Mouse (Mus musculus): ENCODE measurements around the gene Gm3252. TPM values are rescaled to one million over a fixed set of nuclear protein-coding genes. Genes with fewer than 3 reads are reported as not detected.
"Not testable (repeated sequence)": the region's sequence is repeated elsewhere in the genome, so short reads cannot be mapped to it uniquely, and the experiment has no call there.

Gene Gm3252
- polyA plus RNA-seq (2015; fragmentation: Nextera tagmentation; extraction: Ambion mirVana) = 3.3 and 3.4 TPM in 2 replicates

- Histone ChIP-seq H3K4me2 (peak within 1 kb of the TSS; percentile 47), H3K4me3 (peak within 1 kb of the TSS; percentile 34), H3K27ac (0 out of 2 replicates have a peak within 1 kb of the TSS, but pooled peaks have one; percentile 25), H3K9ac (0 out of 2 replicates have a peak within 1 kb of the TSS, but pooled peaks have one; percentile 29)
- not testable (repeated sequence) for H3K36me3 ChIP-seq (replicated peaks); ATAC-seq (replicated peaks); H3K9me3 ChIP-seq; H3K4me1 ChIP-seq; H3K27me3 ChIP-seq (replicated peaks)
- WGBS = under 1% methylated on average over 21 of the region's 47 CpGs
Observed at GRCm38 (mm10) chr14:4726038-4726880, at the start of gene Gm3252. Gm3252 (plus strand) TSS chr14:4726775.

- not testable (repeated sequence) for H3K4me3 ChIP-seq; H3K4me2 ChIP-seq; H3K9me3 ChIP-seq; H3K9ac ChIP-seq; H3K27me3 ChIP-seq (replicated peaks); H3K4me1 ChIP-seq; H3K27ac ChIP-seq; H3K36me3 ChIP-seq (replicated peaks); ATAC-seq (replicated peaks)
- WGBS = 76% methylated on average over 1 of the region's 2 CpGs
Observed at GRCm38 (mm10) chr14:4708938-4709337, 17.6 kb upstream of the Gm3252 start, which contains the start of gene Gm7876. Gm7876 (plus strand) TSS chr14:4709238.

GRCm38 (mm10) chr14:4776037-4776436 lies 49.5 kb downstream of the Gm3252 start, which contains the start of gene Gm9602:
Gm9602 (plus strand) TSS chr14:4776337.
- not testable (repeated sequence) for H3K27me3 ChIP-seq (replicated peaks); H3K36me3 ChIP-seq (replicated peaks); H3K9me3 ChIP-seq; H3K9ac ChIP-seq; H3K4me2 ChIP-seq; H3K4me1 ChIP-seq; H3K27ac ChIP-seq; H3K4me3 ChIP-seq; ATAC-seq (replicated peaks)
- WGBS = 67% methylated on average over 1 of the region's 2 CpGs

Other genes starting within 250 kb of the Gm3252 start
- not detected in 2 replicates for gene Gm3182, start 245.0 kb upstream of the Gm3252 start, polyA plus RNA-seq (2015; fragmentation: Nextera tagmentation; extraction: Ambion mirVana)
- gene Gm3047, start 171.4 kb upstream of the Gm3252 start, polyA plus RNA-seq (2015; fragmentation: Nextera tagmentation; extraction: Ambion mirVana) = not detected in 2 replicates
- not detected in 2 replicates for gene Gm8159, start 94.4 kb upstream of the Gm3252 start, polyA plus RNA-seq (2015; fragmentation: Nextera tagmentation; extraction: Ambion mirVana)
- gene Gm3239, start 62.6 kb upstream of the Gm3252 start, polyA plus RNA-seq (2015; fragmentation: Nextera tagmentation; extraction: Ambion mirVana) = 1.0 and 1.4 TPM in 2 replicates
- not detected in 2 replicates for gene Gm7876, start 17.5 kb upstream of the Gm3252 start, polyA plus RNA-seq (2015; fragmentation: Nextera tagmentation; extraction: Ambion mirVana)
- gene Gm9602, start 49.6 kb downstream of the Gm3252 start, polyA plus RNA-seq (2015; fragmentation: Nextera tagmentation; extraction: Ambion mirVana) = not detected in 2 replicates
- gene Gm3269, start 111.3 kb downstream of the Gm3252 start, polyA plus RNA-seq (2015; fragmentation: Nextera tagmentation; extraction: Ambion mirVana) = not detected in 2 replicates
- gene Gm3264, start 128.8 kb downstream of the Gm3252 start, polyA plus RNA-seq (2015; fragmentation: Nextera tagmentation; extraction: Ambion mirVana) = 4.4 and 5.2 TPM in 2 replicates
- gene Gm3278, start 165.6 kb downstream of the Gm3252 start, polyA plus RNA-seq (2015; fragmentation: Nextera tagmentation; extraction: Ambion mirVana) = not detected in 2 replicates

Measured in midbrain, embryonic 15.5 days (tissue).